Mouse (Mus musculus) cerebellum, adult 18-20 months (tissue): ENCODE measurements around the gene Pappa2.

Source experiments
- DNase-seq, 2 experiments: peaks; one replicate each; pipeline ENCODE4 v3.0.0; 2021

The Pappa2 gene

DNA sequence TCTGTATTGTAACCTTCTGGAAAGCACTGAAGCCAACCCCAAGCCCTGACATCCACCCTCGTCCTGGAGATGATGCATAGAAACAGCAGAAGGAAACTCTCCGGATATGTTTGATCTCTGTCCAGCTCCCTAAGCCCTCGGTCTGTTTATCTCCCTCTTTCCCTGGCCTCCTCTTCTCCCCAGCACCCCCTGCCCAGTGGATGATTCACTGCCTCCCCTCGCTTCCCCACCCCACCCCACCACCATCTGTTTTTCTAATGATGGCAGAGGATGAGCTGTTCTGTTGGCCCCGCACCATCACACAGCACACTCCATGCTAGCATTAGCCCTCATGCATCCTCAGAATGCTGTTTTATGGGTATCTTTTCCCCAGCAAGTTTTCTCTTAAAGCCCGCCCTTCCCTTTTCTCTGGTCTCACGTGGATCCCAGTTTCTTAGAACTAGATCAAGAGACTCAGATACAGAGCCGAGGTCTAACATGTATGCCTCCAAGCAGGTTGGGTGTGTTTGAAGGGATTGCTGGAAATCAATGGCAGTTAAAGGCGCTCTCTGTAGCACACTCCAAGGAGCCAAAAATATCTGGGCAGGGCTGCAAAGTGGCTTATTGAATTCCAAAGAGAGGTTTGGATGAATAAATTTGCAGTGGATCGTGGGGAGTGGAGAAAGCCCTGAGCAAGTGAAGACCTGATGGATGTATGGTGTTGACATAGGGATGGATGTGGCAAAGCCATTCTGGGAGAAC is 231.8 kb downstream of the Pappa2 start:
- peak; percentile 56 to 68 for DNase-seq

DNA sequence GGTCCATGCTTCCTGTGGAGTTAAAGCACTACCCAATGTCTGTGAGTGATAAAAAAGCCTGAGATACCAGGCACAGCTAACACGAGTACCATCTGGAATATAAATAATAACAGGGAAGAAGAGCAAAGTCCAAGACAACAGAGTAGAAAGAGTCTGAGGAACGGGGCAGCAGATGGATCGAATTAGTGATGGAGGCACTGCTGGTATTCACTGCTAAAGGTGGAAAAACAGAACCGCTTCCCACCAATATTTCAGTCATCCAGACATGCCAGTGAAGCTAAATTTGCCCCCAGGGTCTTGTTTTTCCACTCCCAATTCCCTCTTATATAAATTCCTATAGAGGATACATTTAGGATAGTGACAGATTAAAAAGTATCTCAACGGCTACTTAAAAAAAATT is 238.8 kb downstream of the Pappa2 start:
- no peak for DNase-seq

DNA sequence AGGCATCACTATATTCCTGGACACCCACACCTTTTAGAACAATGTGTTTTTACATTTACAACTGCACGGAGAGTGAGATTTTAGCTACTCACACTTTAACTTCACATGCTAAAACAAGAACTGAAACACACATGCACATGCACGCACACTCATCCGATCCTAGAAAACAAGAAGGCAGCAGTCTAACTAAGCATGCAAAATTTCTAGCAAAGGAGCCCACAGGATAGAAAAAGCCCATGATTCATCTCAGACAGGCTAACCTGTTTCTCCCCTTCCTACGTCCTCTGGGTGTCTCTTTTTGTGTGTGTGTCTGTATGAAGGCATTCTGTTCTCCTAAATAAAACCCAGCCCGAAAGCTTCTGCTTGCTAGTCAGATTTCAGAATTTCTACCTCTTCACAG is 239.3 kb downstream of the Pappa2 start:
- DNase-seq: no peak

DNA sequence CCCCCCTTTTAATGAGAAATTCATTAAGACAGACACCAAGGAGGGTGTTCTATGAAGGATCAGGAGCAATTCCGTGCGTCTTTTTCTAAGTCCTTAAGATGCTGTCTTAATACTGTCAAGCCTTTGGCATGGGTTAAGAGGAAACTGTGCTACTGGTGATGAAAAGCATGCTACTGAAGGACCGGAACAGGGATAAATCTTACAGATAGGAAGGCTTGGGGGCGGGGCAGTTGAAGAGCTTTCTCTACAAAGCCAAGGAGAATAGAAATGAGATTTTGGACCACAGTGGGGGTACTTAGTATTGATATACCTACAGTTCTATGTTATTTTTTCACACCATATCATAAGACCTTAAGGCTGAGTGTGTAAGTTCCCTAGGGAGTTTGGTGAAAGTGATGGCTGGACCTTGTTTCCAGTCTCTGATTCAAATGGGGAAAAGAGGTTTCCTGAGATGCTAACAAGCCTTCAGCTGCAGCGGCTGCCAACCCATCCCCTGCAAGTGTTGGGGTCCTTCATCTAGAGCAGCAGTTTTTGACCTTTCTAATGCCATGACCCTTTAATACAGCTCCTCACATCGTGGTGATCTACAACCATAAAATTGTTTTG is 240.0 kb downstream of the Pappa2 start:
- no peak for DNase-seq

DNA sequence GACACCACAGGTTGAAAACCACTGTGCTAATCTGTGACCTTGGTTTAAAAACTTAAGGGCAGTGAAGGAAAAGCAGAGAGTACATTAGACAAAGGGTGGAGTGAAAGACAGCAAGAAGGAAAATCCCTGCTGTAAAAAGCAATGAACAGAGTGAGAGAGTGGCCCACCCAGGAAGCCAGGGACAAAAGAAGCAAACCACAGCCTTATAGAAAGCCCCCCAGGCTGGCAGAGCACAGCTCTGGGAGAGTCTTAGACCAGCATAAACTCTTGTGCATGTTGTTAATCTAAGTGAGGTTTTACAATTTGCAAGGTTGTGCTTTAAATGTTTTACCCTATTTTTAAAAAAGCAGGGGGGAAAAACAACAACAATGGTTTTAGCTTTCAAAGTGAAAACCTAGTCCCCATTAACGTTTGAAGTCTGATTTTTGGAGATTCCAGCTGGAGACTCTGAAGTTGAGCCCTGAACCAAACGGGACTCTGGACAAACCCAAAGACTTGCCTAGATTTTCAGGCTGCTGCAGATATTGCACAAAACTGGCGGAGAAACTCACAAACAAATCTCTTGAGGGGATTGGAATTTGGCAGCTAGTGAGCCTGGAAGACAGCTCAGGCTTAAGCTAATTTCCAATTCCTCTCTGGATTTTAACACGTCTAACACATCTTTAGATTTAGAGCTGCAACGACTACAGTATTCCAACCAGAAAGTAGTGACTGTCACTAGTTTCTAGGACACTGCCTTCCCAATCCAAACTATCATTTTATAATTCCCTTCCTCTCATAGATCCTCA is 241.0 kb downstream of the Pappa2 start:
- DNase-seq: no peak

DNA sequence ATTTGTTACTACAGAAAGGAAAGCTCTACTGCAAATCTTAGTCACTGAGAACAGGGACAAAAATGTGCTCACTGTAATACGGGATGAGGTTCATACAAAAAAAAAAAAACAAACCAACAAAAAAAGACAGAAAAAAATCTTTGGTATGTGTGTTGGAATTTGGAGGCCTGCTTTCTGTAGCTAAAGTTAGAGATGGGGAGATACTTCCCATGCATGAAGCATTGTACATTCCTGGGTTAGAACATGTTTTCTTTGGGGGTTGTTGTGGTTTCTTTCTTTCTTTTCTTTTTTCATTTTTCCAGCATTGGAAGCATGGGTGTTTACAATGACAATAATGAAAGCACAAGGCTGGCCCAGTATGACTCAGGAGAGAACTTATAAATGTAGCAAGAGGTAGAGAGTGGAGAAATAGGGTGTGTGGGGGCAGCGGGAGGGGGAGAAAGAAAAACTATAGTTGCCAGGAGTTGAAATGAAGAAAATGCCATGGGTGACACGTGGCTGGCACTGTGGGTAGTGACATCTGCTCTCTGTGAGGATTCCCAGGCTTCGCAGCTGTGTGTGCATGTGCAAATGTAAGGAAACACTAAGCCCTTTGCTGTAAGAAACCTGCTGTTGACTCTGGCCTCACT is 247.3 kb downstream of the Pappa2 start:
- no peak for DNase-seq

DNA sequence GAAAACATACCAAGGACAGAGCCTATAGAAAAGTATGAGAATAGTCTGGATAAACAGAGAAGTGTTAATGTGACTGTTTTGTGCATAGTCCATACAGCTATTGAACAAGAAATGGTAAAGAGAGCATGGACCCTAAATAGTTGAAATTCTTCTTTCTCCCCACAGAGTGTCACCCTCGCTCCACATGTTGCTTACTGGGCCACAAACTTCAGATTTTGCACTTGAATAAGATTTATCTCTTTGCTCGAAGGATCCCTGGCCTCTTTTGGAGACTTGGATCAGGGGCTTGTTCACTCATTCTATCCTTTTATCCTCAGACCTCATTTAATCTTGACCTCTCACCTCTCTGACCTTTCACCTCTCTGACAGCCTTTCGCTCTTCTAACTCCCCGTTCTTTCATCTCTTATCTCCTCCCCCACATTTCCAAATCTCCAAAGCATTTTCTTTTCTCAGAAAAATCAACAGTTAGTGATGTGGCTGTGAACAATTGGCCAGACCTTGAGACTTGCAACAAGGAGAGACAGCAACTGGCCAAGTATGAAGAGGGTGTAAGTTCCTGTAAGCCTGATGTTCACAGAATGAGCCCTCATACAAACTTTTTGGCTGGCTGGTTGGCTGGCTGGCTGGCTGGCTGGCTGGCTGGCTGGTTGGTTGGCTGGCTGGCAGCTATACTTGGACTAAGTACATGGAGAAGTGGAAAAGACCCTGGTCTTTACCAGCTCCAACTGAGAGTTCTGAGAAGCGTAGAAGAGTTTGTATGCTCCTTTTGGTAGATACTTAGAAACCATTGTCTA is 266.8 kb downstream of the Pappa2 start:
- peak; percentile 11 to 38 for DNase-seq

DNA sequence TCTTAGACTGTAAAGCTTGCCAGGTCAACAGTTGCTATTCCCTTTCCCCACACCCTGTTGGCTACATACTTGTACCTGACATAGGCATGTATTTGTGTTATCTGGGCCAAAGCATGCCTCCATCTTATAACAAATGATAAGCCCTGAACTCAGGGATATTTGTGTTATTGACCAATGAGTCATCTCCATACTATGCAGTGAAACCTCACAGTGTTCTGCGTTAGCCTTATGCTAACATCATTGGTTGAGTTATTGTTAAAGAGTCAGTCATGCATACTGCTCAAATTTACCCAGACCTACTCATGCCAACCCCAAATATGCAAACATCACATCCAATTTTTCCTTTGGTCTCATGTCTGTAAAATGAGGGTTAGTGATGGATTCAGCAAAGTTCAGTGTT is 279.0 kb downstream of the Pappa2 start:
- no peak for DNase-seq

DNA sequence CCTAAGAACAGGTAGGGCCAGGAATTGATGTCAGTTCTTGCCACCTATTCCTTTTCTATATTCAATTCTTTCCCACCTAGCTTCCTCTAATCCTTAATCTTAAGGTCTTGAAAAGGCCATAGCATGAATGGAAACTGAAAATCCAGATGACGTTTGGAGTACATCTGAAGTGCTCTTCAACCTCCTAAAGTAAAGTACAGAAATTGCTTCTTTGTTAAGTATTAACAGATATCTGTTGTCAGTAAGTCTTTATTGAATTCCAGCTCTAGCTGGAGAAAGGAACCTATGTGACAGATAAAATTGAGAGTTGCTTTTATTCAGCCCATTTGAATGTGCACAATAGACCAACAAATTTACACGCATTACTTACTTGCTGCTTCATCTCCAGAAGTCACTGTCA is 280.1 kb downstream of the Pappa2 start:
- no peak for DNase-seq

DNA sequence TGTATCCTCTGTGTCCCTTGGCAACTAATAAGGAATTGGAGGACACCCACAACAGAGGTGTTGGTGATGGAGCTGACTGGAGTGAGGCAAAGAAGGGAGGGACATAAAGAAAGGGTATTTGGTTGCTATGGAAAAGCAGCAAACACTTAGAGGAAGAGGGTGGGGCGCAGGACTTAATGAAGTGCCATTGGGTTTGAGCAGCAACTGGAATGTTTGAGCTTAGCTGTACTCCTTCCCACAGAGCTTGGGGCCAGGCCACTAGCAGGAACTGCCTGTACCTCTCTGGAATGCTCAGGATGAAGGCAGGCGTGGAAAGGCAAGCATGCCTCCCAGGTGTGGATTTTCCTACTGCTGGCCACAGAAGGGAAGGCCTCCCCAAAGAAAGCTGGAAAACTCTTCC is 281.0 kb downstream of the Pappa2 start:
- DNase-seq: no peak

DNA sequence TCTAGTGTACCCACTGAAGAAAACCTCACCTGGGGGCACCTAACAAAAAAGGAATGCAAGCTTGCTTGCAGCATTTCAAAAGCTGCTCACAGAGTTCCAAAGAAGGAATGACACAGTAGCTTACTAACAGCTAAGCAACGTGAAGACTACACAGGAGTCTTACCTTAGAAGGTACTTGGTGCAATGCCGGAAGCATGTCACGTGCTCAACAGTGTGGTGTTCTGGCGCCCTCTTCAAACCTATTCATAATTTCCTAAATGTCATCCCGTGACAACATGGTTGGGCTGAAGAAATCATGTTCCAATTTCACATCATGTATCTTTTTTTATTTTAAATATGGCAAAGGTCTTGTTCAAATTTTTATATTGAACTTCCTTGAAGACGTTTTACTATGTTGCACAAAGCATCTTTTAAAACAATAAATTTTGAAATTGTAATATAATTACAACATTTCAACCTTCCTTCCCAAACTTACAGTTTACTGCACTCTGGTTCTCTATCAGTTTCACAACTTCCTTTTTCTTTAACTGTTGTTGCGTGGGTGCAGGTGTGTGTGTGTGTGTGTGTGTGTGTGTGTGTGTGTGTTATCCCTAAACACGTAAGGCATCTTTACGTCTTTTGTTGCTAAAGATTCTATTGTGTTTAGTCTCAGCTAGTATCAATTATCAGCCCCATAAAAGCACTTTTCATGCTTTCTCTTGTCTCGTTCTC is 282.3 kb downstream of the Pappa2 start:
- DNase-seq: no peak

DNA sequence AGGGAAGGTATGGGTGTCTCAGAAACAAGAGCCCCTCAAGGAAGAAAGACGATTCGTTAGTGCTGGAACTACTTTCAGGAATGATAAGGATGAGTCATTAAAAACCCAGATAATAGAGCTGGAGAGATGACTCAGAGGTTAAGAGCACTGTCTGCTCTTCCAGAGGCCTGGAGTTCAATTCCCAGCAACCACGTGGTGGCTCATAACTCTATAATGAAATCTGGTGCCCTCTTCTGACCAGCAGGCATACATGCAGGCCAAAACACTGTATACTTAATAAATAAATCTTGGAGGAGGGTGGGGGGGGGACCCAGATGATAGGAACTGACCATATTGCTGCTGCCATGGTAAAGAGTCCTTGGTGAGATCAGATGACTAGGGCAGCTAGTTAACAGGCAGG is 282.9 kb downstream of the Pappa2 start:
- no peak for DNase-seq

DNA sequence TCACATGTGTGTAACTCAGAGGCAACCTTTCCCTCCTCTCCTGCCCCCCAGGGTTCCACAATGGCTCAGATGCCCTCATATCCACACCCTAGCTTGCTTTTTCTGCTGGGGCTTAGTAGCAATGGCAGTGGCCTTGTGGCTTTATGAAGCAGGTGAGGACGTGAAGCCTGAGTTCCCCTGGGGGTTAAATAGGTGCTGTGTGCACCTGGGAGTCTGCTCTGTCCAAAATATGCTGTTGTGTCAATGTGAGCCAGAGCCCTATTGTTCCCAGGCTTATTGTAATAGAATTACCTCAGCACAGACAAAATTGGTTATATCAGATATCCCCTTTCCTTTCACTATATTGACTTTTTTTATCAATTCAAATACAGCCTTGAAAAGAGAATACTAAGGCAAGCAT is 292.6 kb downstream of the Pappa2 start:
- no peak for DNase-seq

DNA sequence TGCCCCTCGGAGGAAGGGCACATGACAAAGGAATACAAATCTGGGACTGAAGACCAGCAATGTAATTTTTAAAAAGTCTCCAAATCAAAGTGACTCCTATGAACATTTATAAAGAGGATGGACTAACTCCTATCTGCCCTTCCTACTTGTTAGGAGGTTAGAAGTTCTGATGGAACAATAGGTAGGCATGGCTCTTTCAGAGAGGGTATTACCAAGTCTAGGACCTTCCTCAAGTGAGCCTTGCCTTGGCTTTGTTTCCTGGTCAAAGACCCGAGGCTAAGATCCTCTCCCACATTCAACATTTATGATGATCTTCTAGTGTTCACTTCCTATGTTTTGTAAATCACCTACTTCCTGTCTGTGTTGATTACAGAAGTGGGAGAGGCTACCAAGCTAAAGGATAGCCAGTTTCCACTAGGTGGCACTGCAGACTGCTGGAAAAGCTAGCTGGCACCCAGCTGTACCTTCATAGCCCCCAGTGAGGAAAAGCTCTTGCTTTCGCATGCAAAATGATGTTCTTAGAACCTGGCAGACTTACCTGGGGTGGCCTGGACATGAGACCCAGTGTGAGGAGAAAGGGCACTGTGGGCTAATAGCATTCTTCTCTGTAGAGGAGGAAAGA is 310.2 kb downstream of the Pappa2 start:
- DNase-seq: peak; percentile 45 to 56

DNA sequence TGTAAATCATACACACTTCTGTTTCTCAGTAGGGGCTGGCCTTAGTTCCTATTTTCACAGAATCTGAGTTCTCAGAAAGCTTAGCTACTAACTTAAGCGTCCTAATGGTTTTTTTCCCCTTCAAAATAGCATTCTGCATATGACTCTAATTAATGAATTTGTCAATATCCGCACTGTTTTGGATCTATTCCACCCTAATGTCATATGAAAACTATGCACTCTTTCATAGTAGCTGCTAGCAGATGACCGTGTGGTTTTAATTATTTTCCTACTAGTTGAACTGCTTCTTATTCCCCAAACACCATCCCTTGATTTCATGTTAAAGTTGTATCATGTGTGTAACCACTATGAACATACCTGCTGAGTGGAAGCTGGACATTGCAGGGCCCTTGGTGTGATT is 314.3 kb downstream of the Pappa2 start:
- no peak for DNase-seq
